18 mouse cellular contexts compared by ENCODE assay signal in the genomic region with DNA sequence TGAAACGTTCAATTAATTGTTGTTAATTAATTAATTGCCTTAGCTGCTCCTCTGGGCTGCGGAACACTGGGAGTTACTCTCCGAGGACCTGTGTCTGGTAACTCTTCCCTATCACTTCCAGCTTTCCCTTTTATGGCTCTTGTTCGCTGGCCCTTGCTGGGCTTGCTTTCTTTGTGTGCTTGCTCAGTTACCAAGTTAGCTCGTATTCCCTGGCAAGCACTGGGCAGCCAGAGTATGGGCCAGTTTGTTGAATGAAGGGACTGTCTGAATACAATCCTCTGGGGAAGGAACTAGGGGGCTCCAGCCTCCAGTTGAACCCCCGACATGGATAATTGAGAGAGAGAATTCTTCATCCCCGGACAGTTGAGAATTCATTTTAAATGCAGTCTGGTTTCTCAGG.
DNase-seq lines count a peak whose midpoint lies in the region; ATAC-seq and TF ChIP-seq lines count a peak whose summit lies in the region.
"Had no signal": no experiment of that assay in that cellular context is flagged by ENCODE, and none has a peak within 500 bp of the region (broad histone marks: within the 10 kb centered on the region; RNA-seq: fewer than 3 reads in every experiment).

No protein-coding gene starts in this region.

- peaks cover 8% of the 10 kb centered on the region; the same call in 1 of the 2 replicates for H3K4me1 ChIP-seq in hindbrain, embryonic 14.5 days (replicated peaks; ENCODE audit: control insufficient read depth, insufficient read depth, low read length)
- no peaks in the 10 kb centered on the region for H3K4me1 ChIP-seq in hindbrain, embryonic 11.5 days (replicated peaks; ENCODE audit: control insufficient read depth, insufficient read depth, low read length)
- no peaks in the 10 kb centered on the region for H3K4me1 ChIP-seq in midbrain, embryonic 14.5 days (ENCODE audit: control insufficient read depth, insufficient read depth, low read length)
- no peaks in the 10 kb centered on the region for H3K4me1 ChIP-seq in midbrain, embryonic 16.5 days (ENCODE audit: control insufficient read depth, insufficient read depth, low read length)
- H3K4me1 ChIP-seq in cerebellum, adult 2 months (ENCODE audit: control insufficient read depth, insufficient read depth, low read length): no peaks in the 10 kb centered on the region
- H3K4me1 ChIP-seq: forebrain, embryonic 15.5 days had no signal

- no peaks in the 10 kb centered on the region for H3K36me3 ChIP-seq in hindbrain, embryonic 14.5 days (replicated peaks; ENCODE audit: control insufficient read depth, insufficient read depth)
- no peaks in the 10 kb centered on the region for H3K36me3 ChIP-seq in hindbrain, embryonic 11.5 days (ENCODE audit: control insufficient read depth, insufficient read depth, low read length)
- H3K36me3 ChIP-seq in midbrain, embryonic 14.5 days (ENCODE audit: control insufficient read depth, insufficient read depth, low read length): no peaks in the 10 kb centered on the region
- H3K36me3 ChIP-seq in midbrain, embryonic 16.5 days (ENCODE audit: control insufficient read depth, insufficient read depth, low read length): no peaks in the 10 kb centered on the region
- H3K36me3 ChIP-seq: forebrain, embryonic 10.5 days; forebrain, embryonic 15.5 days had no signal

- no peaks in the 10 kb centered on the region for H3K27me3 ChIP-seq in hindbrain, embryonic 14.5 days (ENCODE audit: control insufficient read depth, insufficient read depth, low read length)
- H3K27me3 ChIP-seq in hindbrain, embryonic 11.5 days (ENCODE audit: control insufficient read depth, insufficient read depth, low read length): no peaks in the 10 kb centered on the region
- H3K27me3 ChIP-seq in midbrain, embryonic 14.5 days (ENCODE audit: control insufficient read depth, insufficient read depth, low read length): no peaks in the 10 kb centered on the region
- H3K27me3 ChIP-seq in midbrain, embryonic 16.5 days (ENCODE audit: control insufficient read depth, insufficient read depth, low read depth, low read length): no peaks in the 10 kb centered on the region
- no peaks in the 10 kb centered on the region for H3K27me3 ChIP-seq in cerebellum, adult 2 months (ENCODE audit: control insufficient read depth, insufficient read depth, low read length)
- H3K27me3 ChIP-seq: forebrain, embryonic 15.5 days had no signal

- ATAC-seq in hindbrain, embryonic 14.5 days (ENCODE audit: low FRiP score): no peak
- no peak for ATAC-seq in hindbrain, embryonic 11.5 days (ENCODE audit: low FRiP score)
- no peak for ATAC-seq in midbrain, embryonic 14.5 days (ENCODE audit: low FRiP score, low TSS enrichment)
- no peak for ATAC-seq in midbrain, embryonic 16.5 days
- ATAC-seq: CD4-positive, CD25-positive, alpha-beta regulatory T cell, adult 4 months; forebrain, embryonic 15.5 days; intestine, postnatal 0 days had no signal

- peak; percentile 32 for DNase-seq in hindbrain, embryonic 14.5 days (ENCODE audit: low spot score)
- no peak for DNase-seq in hindbrain, embryonic 11.5 days (ENCODE audit: low spot score)
- peak; percentile 30 for DNase-seq in midbrain, embryonic 14.5 days
- peak; percentile 51 for DNase-seq in brain, embryonic 14.5 days (ENCODE audit: low read depth)
- no peak for DNase-seq in cerebellum, adult 2 months
- DNase-seq: adrenal gland, adult 2 months; adrenal gland, postnatal 14 days; cerebellum, adult 11-12 months; cerebellum, adult 9-10 months; cerebellum, postnatal 14 days; gastrocnemius, postnatal 25 days; heart, adult 18-20 months had no signal

- H3K9me3 ChIP-seq in hindbrain, embryonic 14.5 days (ENCODE audit: control insufficient read depth, low read length): no peaks in the 10 kb centered on the region
- H3K9me3 ChIP-seq in hindbrain, embryonic 11.5 days (ENCODE audit: control insufficient read depth, low read length): no peaks in the 10 kb centered on the region
- H3K9me3 ChIP-seq in midbrain, embryonic 14.5 days (ENCODE audit: control insufficient read depth, low read length): no peaks in the 10 kb centered on the region
- H3K9me3 ChIP-seq in midbrain, embryonic 16.5 days (replicated peaks; ENCODE audit: control insufficient read depth, low read length, poor library complexity, severe bottlenecking): no peaks in the 10 kb centered on the region
- H3K9me3 ChIP-seq: forebrain, embryonic 10.5 days; forebrain, embryonic 15.5 days had no signal

- H3K27ac ChIP-seq in hindbrain, embryonic 14.5 days: no peak overlapping the region
- H3K27ac ChIP-seq in hindbrain, embryonic 11.5 days (ENCODE audit: low read depth, low read length): no peak overlapping the region
- no peak overlapping the region for H3K27ac ChIP-seq in midbrain, embryonic 14.5 days (replicated peaks; ENCODE audit: low read depth, low read length)
- no peak overlapping the region for H3K27ac ChIP-seq in midbrain, embryonic 16.5 days (ENCODE audit: low read length)
- H3K27ac ChIP-seq in cerebellum, adult 2 months (ENCODE audit: insufficient read depth, low read length): no peak overlapping the region
- H3K27ac ChIP-seq: forebrain, embryonic 10.5 days; forebrain, embryonic 15.5 days had no signal

- TF ChIP-seq POLR2A in brain, embryonic 14.5 days (IDR thresholded peaks at IDR 0.05; ENCODE audit: borderline replicate concordance, extremely low read depth, insufficient read depth, insufficient read length, poor library complexity, severe bottlenecking): no peak
- TF ChIP-seq POLR2A in cerebellum, adult 2 months (IDR thresholded peaks at IDR 0.05; ENCODE audit: borderline replicate concordance, insufficient read depth, low read length): no peak

- H3K9ac ChIP-seq in hindbrain, embryonic 14.5 days: 0 out of 2 replicates have a peak overlapping the region, but pooled peaks have one; percentile 8
- H3K9ac ChIP-seq in hindbrain, embryonic 11.5 days (ENCODE audit: low read depth, low read length): no peak overlapping the region
- no peak overlapping the region for H3K9ac ChIP-seq in midbrain, embryonic 14.5 days (replicated peaks; ENCODE audit: low read length)
- H3K9ac ChIP-seq in midbrain, embryonic 16.5 days (ENCODE audit: low read depth, low read length): no peak overlapping the region
- H3K9ac ChIP-seq: forebrain, embryonic 15.5 days had no signal

- H3K4me2 ChIP-seq in hindbrain, embryonic 14.5 days (replicated peaks): no peak overlapping the region
- H3K4me2 ChIP-seq in hindbrain, embryonic 11.5 days (replicated peaks; ENCODE audit: low read depth, low read length): no peak overlapping the region
- H3K4me2 ChIP-seq in midbrain, embryonic 14.5 days (ENCODE audit: low read length): no peak overlapping the region
- H3K4me2 ChIP-seq in midbrain, embryonic 16.5 days (ENCODE audit: low read length): no peak overlapping the region
- H3K4me2 ChIP-seq: forebrain, embryonic 15.5 days; heart, embryonic 11.5 days had no signal

- WGBS in hindbrain, embryonic 14.5 days: 35% methylated on average over 7 of the region's 7 CpGs
- 55% methylated on average over 7 of the region's 7 CpGs for WGBS in hindbrain, embryonic 11.5 days
- WGBS in midbrain, embryonic 14.5 days: 44% methylated on average over 7 of the region's 7 CpGs
- 50% methylated on average over 7 of the region's 7 CpGs for WGBS in midbrain, embryonic 16.5 days
- 36% methylated on average over 7 of the region's 7 CpGs for WGBS in cerebellum, adult 2 months

- H3K4me3 ChIP-seq in hindbrain, embryonic 14.5 days (replicated peaks; ENCODE audit: low read length): no peak overlapping the region
- no peak overlapping the region for H3K4me3 ChIP-seq in hindbrain, embryonic 11.5 days (ENCODE audit: low read depth, low read length)
- H3K4me3 ChIP-seq in midbrain, embryonic 14.5 days (replicated peaks; ENCODE audit: low read depth, low read length): no peak overlapping the region
- H3K4me3 ChIP-seq in midbrain, embryonic 16.5 days (ENCODE audit: low read depth, low read length): no peak overlapping the region
- H3K4me3 ChIP-seq in cerebellum, adult 2 months (replicated peaks; ENCODE audit: insufficient read depth, low read depth, low read length): no peak overlapping the region
- H3K4me3 ChIP-seq: forebrain, embryonic 10.5 days; forebrain, embryonic 15.5 days had no signal

- no peak for TF ChIP-seq CTCF in brain, embryonic 14.5 days (IDR thresholded peaks at IDR 0.05; ENCODE audit: borderline replicate concordance, extremely low read depth, insufficient read depth, insufficient read length)
- no peak for TF ChIP-seq CTCF in cerebellum, adult 2 months (IDR thresholded peaks at IDR 0.05; ENCODE audit: borderline replicate concordance, insufficient read depth, low read depth, low read length)

Comparison
In these comparisons a context has a peak if more than half of its experiments do, and no peak if none do; other contexts are left out.
1. DNase-seq: peak in hindbrain, embryonic 14.5 days (single experiment), midbrain, embryonic 14.5 days (single experiment) and brain, embryonic 14.5 days (single experiment); none in hindbrain, embryonic 11.5 days (single experiment) and cerebellum, adult 2 months (0 of 2).